Mouse (Mus musculus) layer of hippocampus, adult 9-11 months (tissue): ENCODE data around the gene Atp8a2.

Experiments
- DNase-seq: peaks from one replicate; pipeline ENCODE4 v3.0.0; 2022

Gene Atp8a2

DNA sequence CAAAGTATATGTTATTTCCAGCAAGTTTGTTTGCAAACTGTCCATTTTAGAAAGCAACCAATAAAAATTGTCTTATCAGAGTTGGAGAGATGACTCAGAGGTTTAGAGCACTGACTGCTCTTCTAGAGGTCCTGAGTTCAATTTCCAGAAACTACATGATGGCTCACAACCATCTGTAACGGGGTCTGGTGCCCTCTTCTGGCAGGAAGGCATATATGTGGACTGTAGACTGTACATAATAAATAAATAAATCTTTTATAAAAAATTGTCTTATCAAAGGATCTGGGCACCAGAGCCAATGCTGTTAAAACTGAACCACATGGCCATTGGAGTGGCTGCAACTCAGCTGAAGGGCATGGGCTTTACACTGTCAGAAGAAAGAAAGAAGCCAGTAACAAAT lies 606.4 kb downstream of the Atp8a2 start:
- no peak for DNase-seq
